Comparison of ENCODE assay signal across 9 mouse cellular contexts in genomic region chr1:155537005-155537642, GRCm38 (mm10). TPM values are rescaled to one million over a fixed set of nuclear protein-coding genes. Genes with fewer than 3 reads are reported as not detected.
DNase-seq lines count a peak whose midpoint lies in the region; ATAC-seq and TF ChIP-seq lines count a peak whose summit lies in the region.
"Had no signal": no experiment of that assay in that cellular context is flagged by ENCODE, and none has a peak within 500 bp of the region (broad histone marks: within the 10 kb centered on the region; RNA-seq: fewer than 3 reads in every experiment).

No protein-coding gene starts in this region.

- H3K27ac ChIP-seq in neural tube, embryonic 13.5 days (replicated peaks): no peak overlapping the region
- no peak overlapping the region for H3K27ac ChIP-seq in liver, embryonic 14.5 days
- H3K27ac ChIP-seq: midbrain, embryonic 12.5 days had no signal

- 0 out of 2 replicates have a peak, but pooled peaks have one; percentile 32 for ATAC-seq in neural tube, embryonic 13.5 days (ENCODE audit: low read depth)
- no peak for ATAC-seq in liver, embryonic 14.5 days (ENCODE audit: insufficient read depth)

- H3K9me3 ChIP-seq in neural tube, embryonic 13.5 days: no peaks in the 10 kb centered on the region
- H3K9me3 ChIP-seq in liver, embryonic 14.5 days (ENCODE audit: control insufficient read depth, low read length): no peaks in the 10 kb centered on the region
- H3K9me3 ChIP-seq: midbrain, embryonic 12.5 days had no signal

- H3K4me1 ChIP-seq in neural tube, embryonic 13.5 days (replicated peaks): no peaks in the 10 kb centered on the region
- no peaks in the 10 kb centered on the region for H3K4me1 ChIP-seq in liver, embryonic 14.5 days (replicated peaks; ENCODE audit: control insufficient read depth in 2 of 2, insufficient read depth in 2 of 2, low read length in 1 of 2)
- H3K4me1 ChIP-seq: midbrain, embryonic 12.5 days had no signal

- no peaks in the 10 kb centered on the region for H3K36me3 ChIP-seq in neural tube, embryonic 13.5 days
- no peaks in the 10 kb centered on the region for H3K36me3 ChIP-seq in liver, embryonic 14.5 days (replicated peaks; ENCODE audit: control insufficient read depth, insufficient read depth, low read depth)
- H3K36me3 ChIP-seq: midbrain, embryonic 12.5 days had no signal

- no peaks in the 10 kb centered on the region for H3K27me3 ChIP-seq in neural tube, embryonic 13.5 days
- H3K27me3 ChIP-seq in liver, embryonic 14.5 days (ENCODE audit: control insufficient read depth, insufficient read depth, low read length): no peaks in the 10 kb centered on the region

- H3K4me3 ChIP-seq in neural tube, embryonic 13.5 days: no peak overlapping the region
- H3K4me3 ChIP-seq in liver, embryonic 14.5 days (ENCODE audit: insufficient read depth in 1 of 2, low read depth in 2 of 2, low read length in 2 of 2): no peak overlapping the region
- H3K4me3 ChIP-seq: midbrain, embryonic 12.5 days had no signal

- TF ChIP-seq CTCF in liver, embryonic 14.5 days (IDR thresholded peaks at IDR 0.05; ENCODE audit: low read depth): peak; percentile 80

- H3K4me2 ChIP-seq in neural tube, embryonic 13.5 days: no peak overlapping the region
- H3K4me2 ChIP-seq in liver, embryonic 14.5 days (ENCODE audit: low read depth): no peak overlapping the region
- H3K4me2 ChIP-seq: midbrain, embryonic 12.5 days had no signal

- H3K9ac ChIP-seq in neural tube, embryonic 13.5 days: no peak overlapping the region
- no peak overlapping the region for H3K9ac ChIP-seq in liver, embryonic 14.5 days (replicated peaks)
- H3K9ac ChIP-seq: midbrain, embryonic 12.5 days had no signal

- 9% methylated on average over 2 of the region's 2 CpGs for WGBS in neural tube, embryonic 13.5 days
- WGBS in liver, embryonic 14.5 days (ENCODE audit: insufficient replicate concordance): 4% methylated on average over 2 of the region's 2 CpGs

- DNase-seq in cerebellum, adult 11 months: peak; percentile 27
- no peak for DNase-seq in cerebellum, adult 11-12 months
- DNase-seq in neural tube, embryonic 10.5 days (ENCODE audit: extremely low spot score, low spot score): no peak
- DNase-seq in c-Kit-positive CD71-negative TER-119-negative erythroid progenitor cells, embryonic 14.5 days (ENCODE audit: low read depth): peak; percentile 50
- DNase-seq in forelimb bud, embryonic 11.5 days (ENCODE audit: low read depth, low spot score): peak; percentile 70
- DNase-seq in liver, embryonic 14.5 days (ENCODE audit: low read depth in 3 of 3, low spot score in 3 of 3): peak in 1 of 3 experiments; percentile 47
- DNase-seq in spleen, postnatal 4 days (ENCODE audit: low spot score in 2 of 2): peak; percentile 33 to 71

- no peak for TF ChIP-seq EP300 in liver, embryonic 14.5 days (IDR thresholded peaks at IDR 0.05; ENCODE audit: low read depth)

RNA-seq across cellular contexts. Expression of gene Acbd6, which starts 20.8 kb away (rescaled TPM):
- 79.6 and 90.6 TPM in 2 replicates for polyA plus RNA-seq in neural tube, embryonic 13.5 days (2015; fragmentation: Nextera tagmentation; extraction: Ambion mirVana)
- polyA plus RNA-seq in liver, embryonic 14.5 days (2012; rRNA removed): 32.4 and 36.6 TPM in 2 replicates
- polyA plus RNA-seq in liver, embryonic 14.5 days (2014; fragmentation: Nextera tagmentation; extraction: Ambion mirVana): 40.0 and 48.8 TPM in 2 replicates

Comparison
In these comparisons a context has a peak if more than half of its experiments do, and no peak if none do; other contexts are left out.
1. DNase-seq: peak in cerebellum, adult 11 months (single experiment), c-Kit-positive CD71-negative TER-119-negative erythroid progenitor cells, embryonic 14.5 days (single experiment), forelimb bud, embryonic 11.5 days (single experiment) and spleen, postnatal 4 days (2 of 2); none in cerebellum, adult 11-12 months (single experiment) and neural tube, embryonic 10.5 days (single experiment).